Mouse (Mus musculus) heart, postnatal 0 days (tissue): Measurements from ENCODE around the gene Ercc6l2. TPM values are rescaled to one million over a fixed set of nuclear protein-coding genes. Genes with fewer than 3 reads are reported as not detected.

Experiments
- ATAC-seq: fragments of 200-750 bp; cut with Nextera tagmentation; 2 replicates; pipeline ENCODE4 v1.8.0; 2017; ENCODE audit warnings: low read depth, moderate number of reproducible peaks, moderate library complexity; ENCODE audit not compliant: insufficient read depth
- DNase-seq: peaks from one replicate; pipeline ENCODE4 v3.0.0-alpha.2; 2016; ENCODE audit warnings: low spot score
- H3K27ac ChIP-seq: fragments of 300-500 bp; sonication (generic); 2 replicates; pipeline ENCODE4 v1.5.1; 2014; ENCODE audit warnings: low read depth, mild to moderate bottlenecking
- H3K27me3 ChIP-seq: fragments of 300-500 bp; sonication (generic); 2 replicates; pipeline ENCODE4 v1.6.1; 2014; ENCODE audit warnings: low read length, mixed read lengths; ENCODE audit not compliant: control insufficient read depth, insufficient read depth
- H3K36me3 ChIP-seq: fragments of 300-500 bp; sonication (generic); replicated peaks from 2 replicates; pipeline ENCODE4 v1.6.1; 2014; ENCODE audit warnings: low read length, mixed read lengths; ENCODE audit not compliant: control insufficient read depth, insufficient read depth
- H3K4me1 ChIP-seq: fragments of 300-500 bp; sonication (generic); 2 replicates; pipeline ENCODE4 v1.6.1; 2014; ENCODE audit warnings: antibody characterized with exemption; ENCODE audit not compliant: control insufficient read depth, insufficient read depth
- H3K4me2 ChIP-seq: fragments of 300-500 bp; sonication (generic); 2 replicates; pipeline ENCODE4 v1.6.1; 2014; ENCODE audit warnings: low read depth, mild to moderate bottlenecking, low read length, moderate library complexity
- H3K4me3 ChIP-seq: fragments of 300-500 bp; sonication (generic); 2 replicates; pipeline ENCODE4 v1.5.1; 2014; ENCODE audit warnings: low read depth, low read length
- H3K9ac ChIP-seq: fragments of 300-500 bp; sonication (generic); replicated peaks from 2 replicates; pipeline ENCODE4 v1.6.1; 2014; ENCODE audit warnings: low read depth, low read length, mixed read lengths
- H3K9me3 ChIP-seq: fragments of 300-500 bp; sonication (generic); replicated peaks from 2 replicates; pipeline ENCODE4 v1.6.1; 2016; ENCODE audit warnings: low read length; ENCODE audit not compliant: control insufficient read depth
- CTCF ChIP-seq: IDR thresholded peaks from 2 replicates; pipeline ENCODE4 v1.5.1; 2016; ENCODE audit warnings: antibody characterized with exemption, control low read depth, low read depth
- EP300 ChIP-seq: IDR thresholded peaks from 2 replicates; pipeline ENCODE4 v1.6.1; 2016; ENCODE audit warnings: antibody characterized with exemption, low read depth
- WGBS: fragments of 180-500 bp; shearing (Covaris S2); extraction: QIAGEN DNeasy Blood & Tissue Kit; methylation state at CpG from one replicate; pipeline ENCODE4 v1.1.7; 2014; 5-methylcytosine and 5-hydroxymethylcytosine counted together
- polyA plus RNA-seq: library from polyadenylated mRNA; unstranded; fragments of >200 nt; fragmentation: Nextera tagmentation; extraction: Ambion mirVana; gene quantifications from 2 replicates; pipeline ENCODE4 v1.2.1, GENCODE M21; 2015
- total RNA-seq: library from RNA; depleted of rRNA; stranded (reverse); fragments of >200 nt; gene quantifications from 2 replicates; pipeline ENCODE4 v1.2.3, GENCODE M21; 2014; ENCODE audit warnings: low replicate concordance; rRNA removed

Gene Ercc6l2
- total RNA-seq (3.1 and 5.8 TPM in 2 replicates), polyA plus RNA-seq (6.2 and 6.9 TPM in 2 replicates)

DNA sequence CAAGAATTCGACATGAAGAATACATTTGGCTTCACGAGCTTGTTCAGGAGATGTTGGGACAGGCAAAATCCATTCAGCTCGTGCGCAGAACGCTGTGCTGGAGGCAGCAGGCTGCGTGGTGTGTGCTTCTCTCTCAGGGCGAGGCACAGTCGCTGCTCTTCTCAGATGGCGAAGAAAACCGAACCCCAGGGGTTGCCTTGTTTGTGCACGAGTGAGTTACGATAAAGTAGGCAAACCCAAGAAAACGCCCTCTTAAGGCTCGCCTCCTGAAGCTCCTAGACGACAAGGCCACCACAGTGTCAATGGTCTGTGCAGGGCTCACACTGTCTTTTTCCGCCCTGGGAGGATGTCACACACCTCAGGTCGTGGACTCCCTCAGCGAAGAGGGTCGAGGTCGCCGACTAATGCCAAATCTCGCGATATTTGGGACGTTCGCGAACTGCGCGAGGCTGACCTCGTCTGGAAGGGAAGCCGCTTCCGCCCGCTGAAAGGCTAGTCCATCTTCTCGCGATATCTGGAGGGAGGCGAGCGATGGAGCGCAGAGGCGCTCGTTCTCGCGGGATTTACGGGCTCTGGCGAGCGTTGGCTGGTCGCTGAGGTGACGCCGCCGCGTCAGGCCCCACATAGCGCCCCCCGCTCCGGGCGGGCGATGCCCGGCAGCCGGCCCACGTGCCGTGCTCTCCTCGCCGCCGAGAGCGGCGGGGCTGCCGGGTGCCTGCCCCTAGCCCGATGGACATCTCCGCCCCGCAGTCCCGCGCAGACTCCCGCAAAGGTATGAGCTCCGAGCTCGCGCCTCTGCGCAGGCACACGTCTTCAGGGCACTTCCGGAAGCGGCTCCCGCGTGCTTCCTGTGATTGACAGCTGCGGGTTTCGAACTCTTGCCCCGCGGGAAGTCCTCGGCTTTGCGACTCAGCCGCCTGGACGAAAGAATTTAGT lies at the start of gene Ercc6l2:
Gene Ercc6l2, plus strand, starts transcription at position 495 of the 936 bp plus-strand sequence.
- DNase-seq (peak; percentile 98), ATAC-seq (peak; percentile 99)
- WGBS, result under 1% methylated on average over 86 of the region's 87 CpGs
- H3K9me3 ChIP-seq, result no peaks in the 10 kb centered on the region
- no peaks in the 10 kb centered on the region for H3K36me3 ChIP-seq
- peaks cover 12% of the 10 kb centered on the region for H3K4me1 ChIP-seq
- H3K27me3 ChIP-seq, result no peaks in the 10 kb centered on the region
- peak within 1 kb of the TSS; percentile 96 for H3K27ac ChIP-seq
- H3K4me3 ChIP-seq, result peak within 1 kb of the TSS; percentile 63
- TF ChIP-seq EP300 (peak; percentile 100), CTCF (no peak)
- peak within 1 kb of the TSS; percentile 83 for H3K4me2 ChIP-seq
- peak within 1 kb of the TSS; percentile 81 for H3K9ac ChIP-seq

DNA sequence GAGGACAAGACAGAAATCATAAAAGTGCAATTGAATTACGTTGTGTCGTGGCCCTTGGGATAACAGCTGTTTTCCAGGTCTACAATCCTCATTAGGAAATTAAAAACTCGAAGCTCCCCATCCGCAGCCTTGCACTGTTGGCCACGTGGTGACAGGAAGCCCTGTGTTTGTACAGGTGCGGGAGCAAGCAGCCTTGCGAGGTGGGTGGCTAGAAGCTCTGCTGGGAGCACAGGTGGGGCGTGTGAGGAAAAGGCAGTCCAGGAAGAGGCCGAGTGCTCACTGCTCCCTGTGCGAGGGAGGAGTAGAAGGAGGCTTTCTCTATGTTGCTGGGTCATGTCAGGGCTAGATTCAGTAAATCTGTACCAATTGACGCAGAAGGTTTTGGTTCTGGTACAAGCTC lies 49.0 kb upstream of the Ercc6l2 start:
- no peak for ATAC-seq
- H3K36me3 ChIP-seq, result no peaks in the 10 kb centered on the region
- WGBS, result 66% methylated on average over 11 of the region's 11 CpGs
- H3K9ac ChIP-seq, result no peak overlapping the region
- H3K9me3 ChIP-seq, result no peaks in the 10 kb centered on the region
- no peak overlapping the region for H3K4me2 ChIP-seq
- H3K4me1 ChIP-seq, result no peaks in the 10 kb centered on the region
- H3K4me3 ChIP-seq, result no peak overlapping the region
- no peak for TF ChIP-seq EP300
- no peak for TF ChIP-seq CTCF
- DNase-seq, result no peak
- H3K27ac ChIP-seq, result no peak overlapping the region
- H3K27me3 ChIP-seq, result no peaks in the 10 kb centered on the region

DNA sequence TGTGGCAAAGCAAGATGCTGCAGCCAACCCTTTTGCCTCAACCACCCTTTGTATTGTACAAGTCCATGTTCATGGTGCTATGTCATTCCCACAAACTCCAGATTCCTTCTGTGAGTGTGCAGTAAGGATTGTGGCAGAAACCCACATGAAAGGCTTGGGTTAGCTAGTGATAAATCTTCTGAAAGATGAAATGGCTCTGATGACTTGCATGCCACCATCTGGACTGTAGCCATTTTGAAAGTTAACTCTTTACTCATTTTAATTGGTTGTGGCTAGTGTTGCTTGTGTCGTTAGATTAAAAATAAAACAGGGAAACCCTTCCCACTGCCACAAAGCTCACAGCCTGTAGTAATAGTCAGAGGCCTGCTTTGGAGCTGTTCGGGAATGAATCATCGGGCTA lies 44.0 kb upstream of the Ercc6l2 start:
- ATAC-seq, result no peak
- Histone ChIP-seq H3K4me2 (no peak overlapping the region), H3K9ac (no peak overlapping the region), H3K27me3 (no peaks in the 10 kb centered on the region), H3K36me3 (no peaks in the 10 kb centered on the region), H3K4me1 (no peaks in the 10 kb centered on the region), H3K27ac (no peak overlapping the region), H3K4me3 (no peak overlapping the region), H3K9me3 (no peaks in the 10 kb centered on the region)
- no peak for DNase-seq
- TF ChIP-seq EP300 (no peak), CTCF (no peak)
- 70% methylated on average over 3 of the region's 3 CpGs for WGBS

DNA sequence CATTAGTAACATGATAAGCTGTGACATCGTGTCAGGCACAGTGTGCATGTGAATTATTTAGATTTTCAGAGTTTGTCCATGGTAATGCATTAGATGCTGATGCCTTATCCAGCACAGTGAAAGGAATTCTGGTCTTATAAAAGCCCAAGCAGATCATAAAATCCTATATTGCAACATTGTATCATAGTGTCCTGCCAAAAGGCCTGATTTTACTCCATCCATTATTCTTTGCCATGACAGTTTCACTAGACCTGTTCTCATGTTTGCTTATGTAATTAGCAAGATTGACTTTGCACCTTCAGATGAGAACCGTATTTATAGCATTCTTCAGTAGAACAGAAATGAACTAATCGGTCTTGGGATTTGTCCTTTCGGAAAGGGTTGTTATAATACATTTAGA lies 36.1 kb upstream of the Ercc6l2 start:
- Histone ChIP-seq H3K9me3 (peaks cover 5% of the 10 kb centered on the region; the same call in 1 of the 2 replicates), H3K27ac (no peak overlapping the region), H3K4me2 (no peak overlapping the region), H3K9ac (no peak overlapping the region), H3K36me3 (no peaks in the 10 kb centered on the region), H3K4me1 (no peaks in the 10 kb centered on the region), H3K27me3 (no peaks in the 10 kb centered on the region), H3K4me3 (no peak overlapping the region)
- no peak for DNase-seq
- whole genome bisulfite sequencing, result 86% methylated on average over 4 of the region's 4 CpGs
- no peak for ATAC-seq
- TF ChIP-seq CTCF (no peak), EP300 (no peak)

DNA sequence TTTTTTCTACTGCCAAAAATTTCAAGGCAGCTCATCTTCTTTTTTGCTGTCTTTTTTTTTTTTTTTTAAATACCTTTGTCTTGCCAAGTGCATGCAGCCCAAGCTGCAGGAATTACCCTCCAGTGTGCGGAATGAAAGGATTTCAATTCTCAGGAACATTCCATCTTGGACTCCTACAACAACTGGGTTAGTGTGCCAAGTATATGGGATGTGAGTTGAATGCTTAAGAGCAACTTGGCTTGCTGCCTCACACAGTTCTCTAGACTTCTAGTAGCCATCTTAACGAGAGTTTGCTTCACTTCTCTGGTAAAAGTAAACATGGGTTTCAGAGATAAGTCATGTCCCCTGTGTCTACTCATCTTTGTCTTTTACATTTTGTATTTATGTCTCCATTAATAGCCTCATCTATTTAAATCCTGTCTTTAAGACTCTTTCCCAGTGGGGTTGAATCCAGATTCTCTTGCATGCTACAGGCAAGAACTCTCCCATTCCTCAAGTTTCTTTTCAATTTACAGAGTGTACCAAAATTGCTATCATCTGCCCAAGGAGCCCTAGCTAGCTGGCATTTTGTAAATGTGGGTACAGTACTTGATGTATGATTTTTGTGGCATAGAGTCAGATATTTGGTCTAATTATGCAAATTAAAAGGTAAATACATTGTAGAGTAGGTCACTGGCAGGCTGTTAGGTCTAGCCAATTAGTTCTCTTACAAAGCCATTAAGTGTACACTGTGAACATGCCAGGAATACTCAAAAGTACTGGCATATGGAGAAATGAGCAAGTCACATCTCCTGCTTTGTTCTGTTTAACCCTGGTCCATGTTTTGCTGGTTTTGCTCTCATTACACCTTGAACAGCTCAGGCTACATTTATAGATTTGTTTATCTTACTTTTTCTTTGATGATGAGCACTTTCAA lies 35.4 kb upstream of the Ercc6l2 start:
- Histone ChIP-seq H3K4me3 (no peak overlapping the region), H3K9me3 (peaks cover 5% of the 10 kb centered on the region; the same call in 1 of the 2 replicates), H3K27ac (no peak overlapping the region), H3K4me2 (no peak overlapping the region), H3K27me3 (no peaks in the 10 kb centered on the region), H3K9ac (no peak overlapping the region), H3K36me3 (no peaks in the 10 kb centered on the region), H3K4me1 (no peaks in the 10 kb centered on the region)
- no peak for ATAC-seq
- no peak for DNase-seq
- no peak for TF ChIP-seq EP300
- WGBS, result 37% methylated on average over 2 of the region's 2 CpGs
